Mouse (Mus musculus): Measurements from ENCODE around the gene Ntm. TPM values are rescaled to one million over a fixed set of nuclear protein-coding genes. Genes with fewer than 3 reads are reported as not detected.

Gene Ntm
- total and polyA plus RNA-seq, 3 experiments, result 1.6 to 1.9 (median 1.8) TPM

- DNase-seq, result no peak
These were observed 630.4 kb downstream of the Ntm start for GRCm38 (mm10) chr9:29332296-29333090.

GRCm38 (mm10) chr9:29330486-29330885 is 632.5 kb downstream of the Ntm start:
- H3K79me2 ChIP-seq (replicated peaks; ENCODE audit: control insufficient read depth, insufficient read depth, low read length), result no peaks in the 10 kb centered on the region
- DNase-seq, result no peak
- H3K4me3 ChIP-seq, result no peak overlapping the region
- intact Hi-C loops (cut with DNase I), result no loop called here
- no peaks in the 10 kb centered on the region for H3K27me3 ChIP-seq (ENCODE audit: control insufficient read depth, insufficient read depth, low read length)
- no peak overlapping the region for H3K9ac ChIP-seq (ENCODE audit: low read depth, low read length)
- no peaks in the 10 kb centered on the region for H3K4me1 ChIP-seq (ENCODE audit: control insufficient read depth, insufficient read depth, low read length)
- no peak overlapping the region for H3K27ac ChIP-seq
- H3K36me3 ChIP-seq (ENCODE audit: control insufficient read depth, insufficient read depth, low read length), result no peaks in the 10 kb centered on the region
- TF ChIP-seq CTCF (IDR thresholded peaks at IDR 0.05) (no peak), POLR2A (IDR thresholded peaks at IDR 0.05; ENCODE audit: insufficient read depth, low read depth, low read length) (no peak), EP300 (IDR thresholded peaks at IDR 0.05; ENCODE audit: insufficient read depth, low read depth, low read length) (no peak)
- WGBS, result 71% methylated on average over 3 of the region's 3 CpGs

More at GRCm38 (mm10) chr9:29332296-29333090, 630.4 kb downstream of the Ntm start:
- Histone ChIP-seq H3K4me3 (no peak overlapping the region), H3K36me3 (ENCODE audit: control insufficient read depth, insufficient read depth, low read length) (no peaks in the 10 kb centered on the region), H3K27ac (no peak overlapping the region), H3K4me1 (ENCODE audit: control insufficient read depth, insufficient read depth, low read length) (no peaks in the 10 kb centered on the region), H3K79me2 (replicated peaks; ENCODE audit: control insufficient read depth, insufficient read depth, low read length) (no peaks in the 10 kb centered on the region), H3K27me3 (ENCODE audit: control insufficient read depth, insufficient read depth, low read length) (no peaks in the 10 kb centered on the region), H3K9ac (ENCODE audit: low read depth, low read length) (no peak overlapping the region)
- intact Hi-C loops (cut with DNase I), result no loop called here
- TF ChIP-seq POLR2A (IDR thresholded peaks at IDR 0.05; ENCODE audit: insufficient read depth, low read depth, low read length) (no peak), CTCF (IDR thresholded peaks at IDR 0.05) (no peak), EP300 (IDR thresholded peaks at IDR 0.05; ENCODE audit: insufficient read depth, low read depth, low read length) (no peak)
- WGBS, result 41% methylated on average over 3 of the region's 3 CpGs

- TF ChIP-seq POLR2A (IDR thresholded peaks at IDR 0.05; ENCODE audit: insufficient read depth, low read depth, low read length) (no peak), EP300 (IDR thresholded peaks at IDR 0.05; ENCODE audit: insufficient read depth, low read depth, low read length) (no peak), CTCF (IDR thresholded peaks at IDR 0.05) (no peak)
- no peaks in the 10 kb centered on the region for H3K4me1 ChIP-seq (ENCODE audit: control insufficient read depth, insufficient read depth, low read length)
- WGBS, result 96% methylated on average over 3 of the region's 3 CpGs
- H3K4me3 ChIP-seq, result no peak overlapping the region
- H3K27me3 ChIP-seq (ENCODE audit: control insufficient read depth, insufficient read depth, low read length), result no peaks in the 10 kb centered on the region
- no peak overlapping the region for H3K9ac ChIP-seq (ENCODE audit: low read depth, low read length)
- no peaks in the 10 kb centered on the region for H3K79me2 ChIP-seq (replicated peaks; ENCODE audit: control insufficient read depth, insufficient read depth, low read length)
- DNase-seq, result no peak
- H3K27ac ChIP-seq, result no peak overlapping the region
- intact Hi-C loops (cut with DNase I), result no loop called here
- H3K36me3 ChIP-seq (ENCODE audit: control insufficient read depth, insufficient read depth, low read length), result no peaks in the 10 kb centered on the region
These were observed 636.7 kb downstream of the Ntm start for GRCm38 (mm10) chr9:29326283-29326682.

- TF ChIP-seq CTCF (IDR thresholded peaks at IDR 0.05), result no peak
- no peak for TF ChIP-seq EP300 (IDR thresholded peaks at IDR 0.05; ENCODE audit: insufficient read depth, low read depth, low read length)
- Histone ChIP-seq H3K27me3 (ENCODE audit: control insufficient read depth, insufficient read depth, low read length) (no peaks in the 10 kb centered on the region), H3K4me3 (no peak overlapping the region), H3K9ac (ENCODE audit: low read depth, low read length) (no peak overlapping the region), H3K4me1 (ENCODE audit: control insufficient read depth, insufficient read depth, low read length) (no peaks in the 10 kb centered on the region), H3K79me2 (replicated peaks; ENCODE audit: control insufficient read depth, insufficient read depth, low read length) (no peaks in the 10 kb centered on the region), H3K36me3 (ENCODE audit: control insufficient read depth, insufficient read depth, low read length) (no peaks in the 10 kb centered on the region), H3K27ac (no peak overlapping the region)
- 44% methylated on average over 8 of the region's 8 CpGs for WGBS
- intact Hi-C loops (cut with DNase I), result no loop called here
- DNase-seq, result no peak
These were observed 637.8 kb downstream of the Ntm start for GRCm38 (mm10) chr9:29325137-29325536.

- WGBS, result 50% methylated on average over 1 of the region's 1 CpGs
- H3K4me3 ChIP-seq, result no peak overlapping the region
- intact Hi-C loops (cut with DNase I), result no loop called here
These were observed 643.7 kb downstream of the Ntm start for GRCm38 (mm10) chr9:29319197-29319596.

GRCm38 (mm10) chr9:29318676-29319162 is 644.2 kb downstream of the Ntm start:
- Histone ChIP-seq H3K36me3 (ENCODE audit: control insufficient read depth, insufficient read depth, low read length) (no peaks in the 10 kb centered on the region), H3K27me3 (ENCODE audit: control insufficient read depth, insufficient read depth, low read length) (no peaks in the 10 kb centered on the region), H3K79me2 (replicated peaks; ENCODE audit: control insufficient read depth, insufficient read depth, low read length) (no peaks in the 10 kb centered on the region), H3K4me3 (no peak overlapping the region), H3K27ac (no peak overlapping the region), H3K9ac (ENCODE audit: low read depth, low read length) (no peak overlapping the region), H3K4me1 (ENCODE audit: control insufficient read depth, insufficient read depth, low read length) (no peaks in the 10 kb centered on the region)
- intact Hi-C loops (cut with DNase I), result no loop called here
- TF ChIP-seq CTCF (IDR thresholded peaks at IDR 0.05), result no peak
- no peak for TF ChIP-seq POLR2A (IDR thresholded peaks at IDR 0.05; ENCODE audit: insufficient read depth, low read depth, low read length)
- TF ChIP-seq EP300 (IDR thresholded peaks at IDR 0.05; ENCODE audit: insufficient read depth, low read depth, low read length), result no peak
- 81% methylated on average over 8 of the region's 8 CpGs for WGBS
- DNase-seq, result no peak

More at GRCm38 (mm10) chr9:29319197-29319596, 643.7 kb downstream of the Ntm start:
- no peaks in the 10 kb centered on the region for H3K36me3 ChIP-seq (ENCODE audit: control insufficient read depth, insufficient read depth, low read length)
- H3K27ac ChIP-seq, result no peak overlapping the region
- no peaks in the 10 kb centered on the region for H3K4me1 ChIP-seq (ENCODE audit: control insufficient read depth, insufficient read depth, low read length)
- no peak for DNase-seq
- no peaks in the 10 kb centered on the region for H3K79me2 ChIP-seq (replicated peaks; ENCODE audit: control insufficient read depth, insufficient read depth, low read length)
- no peak overlapping the region for H3K9ac ChIP-seq (ENCODE audit: low read depth, low read length)
- no peak for TF ChIP-seq POLR2A (IDR thresholded peaks at IDR 0.05; ENCODE audit: insufficient read depth, low read depth, low read length)
- TF ChIP-seq CTCF (IDR thresholded peaks at IDR 0.05), result no peak
- TF ChIP-seq EP300 (IDR thresholded peaks at IDR 0.05; ENCODE audit: insufficient read depth, low read depth, low read length), result no peak
- no peaks in the 10 kb centered on the region for H3K27me3 ChIP-seq (ENCODE audit: control insufficient read depth, insufficient read depth, low read length)

Measured in heart, adult 2 months (tissue).